Mouse (Mus musculus): ENCODE results near the gene Tdrd7. TPM values are rescaled to one million over a fixed set of nuclear protein-coding genes. Genes with fewer than 3 reads are reported as not detected.
A peak's percentile ranks its signal among the peaks of the same experiment; 100 is the strongest.

Tdrd7 gene
- total and polyA plus RNA-seq, 2 experiments from 2014 or later: 24.1 to 28.0 TPM

- TF ChIP-seq CTCF (IDR thresholded peaks at IDR 0.05): no peak
- ATAC-seq (ENCODE audit: low FRiP score) (no peak), DNase-seq (ENCODE audit: low spot score) (no peak)
- Histone ChIP-seq H3K4me1 (ENCODE audit: insufficient read depth, low read length) (peaks cover 10% of the 10 kb centered on the region), H3K9me3 (ENCODE audit: low read length) (no peaks in the 10 kb centered on the region), H3K4me2 (ENCODE audit: low read depth, low read length, poor library complexity, severe bottlenecking) (no peak overlapping the region), H3K27ac (ENCODE audit: low read depth, low read length) (no peak overlapping the region), H3K36me3 (ENCODE audit: insufficient read depth, low read length) (0 out of 2 replicates have a peak, but pooled peaks cover 2% of the 10 kb centered on the region), H3K9ac (replicated peaks; ENCODE audit: low read length, poor library complexity, severe bottlenecking) (no peak overlapping the region), H3K4me3 (ENCODE audit: low read depth, low read length) (no peak overlapping the region), H3K27me3 (ENCODE audit: insufficient read depth, low read length) (no peaks in the 10 kb centered on the region)
- 80% methylated on average over 7 of the region's 7 CpGs for WGBS
Observed at GRCm38 (mm10) chr4:45970048-45970560, 5.0 kb downstream of the Tdrd7 start.

GRCm38 (mm10) chr4:45971806-45972447 lies 6.8 kb downstream of the Tdrd7 start:
- Histone ChIP-seq H3K27ac (ENCODE audit: low read depth, low read length) (peak overlapping the region; percentile 71), H3K4me1 (ENCODE audit: insufficient read depth, low read length) (peaks cover 6% of the 10 kb centered on the region), H3K9me3 (ENCODE audit: low read length) (no peaks in the 10 kb centered on the region), H3K9ac (replicated peaks; ENCODE audit: low read length, poor library complexity, severe bottlenecking) (peak overlapping the region; percentile 78), H3K4me2 (ENCODE audit: low read depth, low read length, poor library complexity, severe bottlenecking) (peak overlapping the region; percentile 87), H3K36me3 (ENCODE audit: insufficient read depth, low read length) (0 out of 2 replicates have a peak, but pooled peaks cover 2% of the 10 kb centered on the region), H3K4me3 (ENCODE audit: low read depth, low read length) (peak overlapping the region; percentile 94), H3K27me3 (ENCODE audit: insufficient read depth, low read length) (no peaks in the 10 kb centered on the region)
- peak; percentile 88 for TF ChIP-seq CTCF (IDR thresholded peaks at IDR 0.05)
- ATAC-seq (ENCODE audit: low FRiP score) (peak; percentile 96), DNase-seq (ENCODE audit: low spot score) (peak; percentile 96)
- WGBS: 2% methylated on average over 49 of the region's 51 CpGs

- Histone ChIP-seq H3K4me1 (ENCODE audit: insufficient read depth, low read length) (peaks cover 6% of the 10 kb centered on the region; the same call in 1 of the 2 replicates), H3K36me3 (ENCODE audit: insufficient read depth, low read length) (0 out of 2 replicates have a peak, but pooled peaks cover 2% of the 10 kb centered on the region), H3K9me3 (ENCODE audit: low read length) (no peaks in the 10 kb centered on the region), H3K27ac (ENCODE audit: low read depth, low read length) (peak overlapping the region; percentile 71), H3K27me3 (ENCODE audit: insufficient read depth, low read length) (no peaks in the 10 kb centered on the region), H3K4me2 (ENCODE audit: low read depth, low read length, poor library complexity, severe bottlenecking) (peak overlapping the region; percentile 87), H3K4me3 (ENCODE audit: low read depth, low read length) (peak overlapping the region; percentile 94), H3K9ac (replicated peaks; ENCODE audit: low read length, poor library complexity, severe bottlenecking) (peak overlapping the region; percentile 78)
- under 1% methylated on average over 48 of the region's 53 CpGs for WGBS
- DNase-seq (ENCODE audit: low spot score) (peak; percentile 40), ATAC-seq (ENCODE audit: low FRiP score) (peak; percentile 76; the same call in 1 of the 2 replicates)
- TF ChIP-seq CTCF (IDR thresholded peaks at IDR 0.05): no peak
Observed at GRCm38 (mm10) chr4:45972448-45972854, 7.3 kb downstream of the Tdrd7 start.

- Histone ChIP-seq H3K27me3 (ENCODE audit: insufficient read depth, low read length) (no peaks in the 10 kb centered on the region), H3K27ac (ENCODE audit: low read depth, low read length) (peak overlapping the region; percentile 71), H3K36me3 (ENCODE audit: insufficient read depth, low read length) (0 out of 2 replicates have a peak, but pooled peaks cover 2% of the 10 kb centered on the region), H3K9me3 (ENCODE audit: low read length) (no peaks in the 10 kb centered on the region), H3K9ac (replicated peaks; ENCODE audit: low read length, poor library complexity, severe bottlenecking) (peak overlapping the region; percentile 78), H3K4me2 (ENCODE audit: low read depth, low read length, poor library complexity, severe bottlenecking) (peak overlapping the region; percentile 87), H3K4me3 (ENCODE audit: low read depth, low read length) (peak overlapping the region; percentile 94), H3K4me1 (ENCODE audit: insufficient read depth, low read length) (peaks cover 6% of the 10 kb centered on the region; the same call in 1 of the 2 replicates)
- ATAC-seq (ENCODE audit: low FRiP score) (peak; percentile 18; the same call in 1 of the 2 replicates), DNase-seq (ENCODE audit: low spot score) (no peak)
- TF ChIP-seq CTCF (IDR thresholded peaks at IDR 0.05): no peak
- WGBS: 13% methylated on average over 9 of the region's 9 CpGs
Observed at GRCm38 (mm10) chr4:45972951-45973350, 7.8 kb downstream of the Tdrd7 start.

- H3K27ac ChIP-seq (ENCODE audit: low read depth, low read length): no peak overlapping the region
- DNase-seq (ENCODE audit: low spot score) (no peak), ATAC-seq (ENCODE audit: low FRiP score) (no peak)
- no peak overlapping the region for H3K9ac ChIP-seq (replicated peaks; ENCODE audit: low read length, poor library complexity, severe bottlenecking)
- no peak for TF ChIP-seq CTCF (IDR thresholded peaks at IDR 0.05)
- H3K4me2 ChIP-seq (ENCODE audit: low read depth, low read length, poor library complexity, severe bottlenecking): no peak overlapping the region
- peaks cover 6% of the 10 kb centered on the region; the same call in 1 of the 2 replicates for H3K4me1 ChIP-seq (ENCODE audit: insufficient read depth, low read length)
- WGBS: 86% methylated on average over 6 of the region's 6 CpGs
- H3K36me3 ChIP-seq (ENCODE audit: insufficient read depth, low read length): 0 out of 2 replicates have a peak, but pooled peaks cover 2% of the 10 kb centered on the region
- H3K4me3 ChIP-seq (ENCODE audit: low read depth, low read length): no peak overlapping the region
- no peaks in the 10 kb centered on the region for H3K27me3 ChIP-seq (ENCODE audit: insufficient read depth, low read length)
- no peaks in the 10 kb centered on the region for H3K9me3 ChIP-seq (ENCODE audit: low read length)
Observed at GRCm38 (mm10) chr4:45976931-45977667, 12.0 kb downstream of the Tdrd7 start.
